Mouse (Mus musculus) testis, adult 10 weeks (tissue): ENCODE results near the gene Tmem29. TPM values are rescaled to one million over a fixed set of nuclear protein-coding genes. Genes with fewer than 3 reads are reported as not detected.

Source experiments
- polyA plus RNA-seq: library from polyadenylated mRNA; stranded (reverse); fragments of 350-450 nt; fragmentation: Illumina TruSeq; extraction: RNeasy Lipid Tissue Mini Kit (QIAGEN cat#74804); gene quantifications from one replicate; pipeline ENCODE4 v1.2.3, GENCODE M21; 2014; ENCODE audit warnings: low read depth, low replicate concordance

Gene Tmem29
- 53.5 TPM for polyA plus RNA-seq

GRCm38 (mm10) chrX:150458766-150459350 is at the start of gene Tmem29:
Gene Tmem29, minus strand, starts transcription at chrX:150459154.

Other genes with a start within 250 kb of the Tmem29 start
- gene Alas2, start 88.2 kb upstream of the Tmem29 start, polyA plus RNA-seq = 8.5 TPM
- 8.5 TPM for gene Pfkfb1, start 129.1 kb upstream of the Tmem29 start, polyA plus RNA-seq
- gene Apex2, start 130.7 kb upstream of the Tmem29 start, polyA plus RNA-seq = 1.8 TPM
- 3.9 TPM for gene Tro, start 198.4 kb upstream of the Tmem29 start, polyA plus RNA-seq